Mouse (Mus musculus) heart, embryonic 14.5 days (tissue): ENCODE data around the gene Rnf141. TPM values are rescaled to one million over a fixed set of nuclear protein-coding genes. Genes with fewer than 3 reads are reported as not detected.

Source experiments
- ATAC-seq: fragments of 200-750 bp; cut with Nextera tagmentation; 2 replicates; pipeline ENCODE4 v1.8.0; 2017; ENCODE audit warnings: low read depth, moderate TSS enrichment; ENCODE audit not compliant: insufficient number of reproducible peaks, insufficient read depth, low FRiP score
- H3K27ac ChIP-seq, 2 experiments: fragments of 200-500 bp in 1 of 2; fragments of 300-500 bp in 1 of 2; sonication (generic) in 1 of 2; replicated peaks in 1 of 2; 2 replicates each; pipeline ENCODE4 v1.5.1; 2012 to 2014; ENCODE audit warnings: low read depth in 2 of 2, low read length in 2 of 2, control low read depth in 1 of 2, mild to moderate bottlenecking in 1 of 2, mixed read lengths in 1 of 2; ENCODE audit not compliant: control insufficient read depth in 1 of 2, insufficient read depth in 1 of 2
- H3K27me3 ChIP-seq: fragments of 300-500 bp; sonication (generic); 2 replicates; pipeline ENCODE4 v1.6.1; 2014; ENCODE audit warnings: mild to moderate bottlenecking, low read length, control low read depth; ENCODE audit not compliant: control insufficient read depth, insufficient read depth
- H3K36me3 ChIP-seq: fragments of 300-500 bp; sonication (generic); 2 replicates; pipeline ENCODE4 v1.6.1; 2014; ENCODE audit warnings: mild to moderate bottlenecking, control low read depth, low read length, mixed read lengths; ENCODE audit not compliant: control insufficient read depth, insufficient read depth
- H3K4me1 ChIP-seq, 2 experiments: fragments of 200-500 bp in 1 of 2; fragments of 300-500 bp in 1 of 2; sonication (generic) in 1 of 2; 2 replicates each; pipeline ENCODE4 v1.6.1; 2012 to 2014; ENCODE audit warnings: low read length in 2 of 2, control low read depth in 1 of 2, mixed read lengths in 1 of 2; ENCODE audit not compliant: control insufficient read depth in 2 of 2, insufficient read depth in 2 of 2
- H3K4me2 ChIP-seq: fragments of 300-500 bp; sonication (generic); 2 replicates; pipeline ENCODE4 v1.6.1; 2014; ENCODE audit warnings: mild to moderate bottlenecking, low read length
- H3K4me3 ChIP-seq, 2 experiments: fragments of 200-500 bp in 1 of 2; fragments of 300-500 bp in 1 of 2; sonication (generic) in 1 of 2; 2 replicates each; pipeline ENCODE4 v1.5.1; 2012 to 2014; ENCODE audit warnings: low read length in 2 of 2, mild to moderate bottlenecking in 2 of 2, control low read depth in 1 of 2, low read depth in 1 of 2, moderate library complexity in 1 of 2; ENCODE audit not compliant: control insufficient read depth in 1 of 2, insufficient read depth in 1 of 2
- H3K9ac ChIP-seq: fragments of 300-500 bp; sonication (generic); 2 replicates; pipeline ENCODE4 v1.6.1; 2014; ENCODE audit warnings: mild to moderate bottlenecking, low read length
- H3K9me3 ChIP-seq: fragments of 300-500 bp; sonication (generic); 2 replicates; pipeline ENCODE4 v1.6.1; 2016; ENCODE audit warnings: low read length, control low read depth; ENCODE audit not compliant: control insufficient read depth
- WGBS: fragments of 180-500 bp; shearing (Covaris S2); extraction: QIAGEN DNeasy Blood & Tissue Kit; methylation state at CpG from one replicate; pipeline ENCODE4 v1.1.7; 2014; 5-methylcytosine and 5-hydroxymethylcytosine counted together
- polyA plus RNA-seq: library from polyadenylated mRNA; unstranded; fragments of >200 nt; fragmentation: Nextera tagmentation; extraction: Ambion mirVana; gene quantifications from 2 replicates; pipeline ENCODE4 v1.2.1, GENCODE M21; 2014

The Rnf141 gene
- polyA plus RNA-seq, 1 experiment from 2014 or later, result 40.2 TPM

GRCm38 (mm10) chr7:110818787-110819350 lies 25.4 kb downstream of the Rnf141 start:
- Histone ChIP-seq H3K36me3 (peaks cover 31% of the 10 kb centered on the region), H3K27ac (no peak overlapping the region), H3K4me1 (peaks cover 6 to 52% of the 10 kb centered on the region in 2 experiments), H3K9ac (no peak overlapping the region), H3K4me2 (no peak overlapping the region), H3K27me3 (no peaks in the 10 kb centered on the region), H3K4me3 (no peak overlapping the region), H3K9me3 (no peaks in the 10 kb centered on the region)
- WGBS, result 38% methylated on average over 11 of the region's 11 CpGs
- ATAC-seq, result peak; percentile 29; the same call in 1 of the 2 replicates

GRCm38 (mm10) chr7:110818206-110818605 lies 26.1 kb downstream of the Rnf141 start:
- no peak overlapping the region for H3K4me2 ChIP-seq
- H3K27ac ChIP-seq, result 0 out of 4 replicates have a peak overlapping the region, but pooled peaks of 1 of the 2 experiments have one; percentile 0
- H3K4me1 ChIP-seq, result peaks cover 6 to 45% of the 10 kb centered on the region in 2 experiments
- no peaks in the 10 kb centered on the region for H3K27me3 ChIP-seq
- peaks cover 30% of the 10 kb centered on the region for H3K36me3 ChIP-seq
- WGBS, result 52% methylated on average over 6 of the region's 6 CpGs
- H3K4me3 ChIP-seq, result no peak overlapping the region
- ATAC-seq, result no peak
- H3K9me3 ChIP-seq, result no peaks in the 10 kb centered on the region
- no peak overlapping the region for H3K9ac ChIP-seq

GRCm38 (mm10) chr7:110816037-110816436 lies 28.2 kb downstream of the Rnf141 start:
- no peak overlapping the region for H3K27ac ChIP-seq
- H3K4me3 ChIP-seq, result no peak overlapping the region
- no peak for ATAC-seq
- no peak overlapping the region for H3K9ac ChIP-seq
- 61% methylated on average over 5 of the region's 5 CpGs for WGBS
- H3K27me3 ChIP-seq, result no peaks in the 10 kb centered on the region
- no peaks in the 10 kb centered on the region for H3K9me3 ChIP-seq
- peaks cover 4 to 31% of the 10 kb centered on the region in 2 experiments for H3K4me1 ChIP-seq
- H3K4me2 ChIP-seq, result no peak overlapping the region
- H3K36me3 ChIP-seq, result peaks cover 42% of the 10 kb centered on the region

DNA sequence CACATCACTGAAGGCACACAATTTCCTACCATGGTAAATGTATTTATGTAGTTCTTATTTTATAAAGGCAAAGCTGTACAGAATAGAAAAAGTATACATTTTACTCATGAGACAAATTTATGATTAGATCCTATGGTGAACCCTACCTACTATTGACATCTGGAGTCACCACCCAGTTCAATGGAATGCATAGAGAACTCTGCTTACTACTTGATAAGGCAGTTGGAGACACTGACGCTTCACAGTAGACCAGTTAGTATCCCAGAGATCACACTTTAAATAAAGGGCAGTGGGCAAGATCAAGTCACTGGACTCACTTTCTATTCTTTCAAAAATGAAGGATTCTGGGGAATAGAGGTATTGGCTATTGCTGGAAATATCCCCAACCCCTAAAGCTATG lies 30.3 kb downstream of the Rnf141 start:
- Histone ChIP-seq H3K9ac (no peak overlapping the region), H3K27ac (no peak overlapping the region), H3K9me3 (no peaks in the 10 kb centered on the region), H3K36me3 (peaks cover 56% of the 10 kb centered on the region), H3K4me2 (no peak overlapping the region), H3K27me3 (no peaks in the 10 kb centered on the region), H3K4me1 (peaks cover under 1 to 16% of the 10 kb centered on the region in 2 experiments), H3K4me3 (no peak overlapping the region)
- 58% methylated on average over 1 of the region's 1 CpGs for WGBS
- ATAC-seq, result no peak

DNA sequence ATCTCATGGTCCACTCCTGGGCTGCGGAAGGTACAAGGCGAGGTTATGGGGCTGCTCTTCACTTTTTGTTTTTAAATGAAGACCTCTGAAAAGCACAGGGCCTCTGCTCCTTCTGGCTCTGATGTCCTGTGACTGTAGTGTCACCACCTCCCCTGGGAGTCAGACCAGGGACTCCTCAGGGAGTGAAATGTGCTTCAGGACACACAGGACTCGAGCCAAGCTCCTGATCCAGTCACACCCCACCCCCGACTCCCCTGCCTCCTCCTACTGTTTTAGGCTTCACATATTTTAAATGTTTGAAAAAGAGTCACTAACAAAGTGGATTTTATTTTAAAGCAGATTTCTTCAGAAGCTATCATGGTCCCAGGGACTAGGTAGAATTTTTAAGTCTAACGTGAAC lies 32.7 kb downstream of the Rnf141 start:
- Histone ChIP-seq H3K4me2 (no peak overlapping the region), H3K36me3 (peaks cover 62% of the 10 kb centered on the region), H3K4me1 (peaks cover 2 to 14% of the 10 kb centered on the region in 2 experiments; a peak in 3 of 4 replicates), H3K27ac (no peak overlapping the region), H3K27me3 (no peaks in the 10 kb centered on the region), H3K4me3 (no peak overlapping the region), H3K9me3 (no peaks in the 10 kb centered on the region), H3K9ac (no peak overlapping the region)
- ATAC-seq, result no peak
- 70% methylated on average over 5 of the region's 5 CpGs for WGBS

DNA sequence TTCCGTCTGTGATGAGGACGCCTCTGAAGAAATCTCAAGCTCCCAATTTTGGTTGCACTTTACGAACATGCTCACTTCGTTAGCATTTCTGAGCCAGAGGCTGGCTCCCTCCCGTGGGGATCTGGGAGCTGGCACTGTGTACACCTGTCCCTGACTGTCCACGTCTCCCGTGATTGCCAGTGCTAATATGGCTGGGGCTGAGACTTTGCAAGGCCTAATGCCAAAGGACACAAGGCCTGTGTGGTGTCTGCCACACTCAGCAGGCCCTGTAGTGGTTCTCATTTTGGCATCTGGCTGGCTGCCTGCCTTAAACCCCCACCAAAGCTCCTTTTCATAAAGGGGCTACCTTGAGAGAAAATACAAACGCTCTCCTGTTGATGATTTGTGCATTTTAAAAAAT lies 33.3 kb downstream of the Rnf141 start:
- H3K4me1 ChIP-seq, result peaks cover 2 to 14% of the 10 kb centered on the region in 2 experiments; a peak in 3 of 4 replicates
- H3K4me3 ChIP-seq, result no peak overlapping the region
- peak; percentile 22; the same call in 1 of the 2 replicates for ATAC-seq
- H3K27ac ChIP-seq, result no peak overlapping the region
- H3K9ac ChIP-seq, result no peak overlapping the region
- WGBS, result 76% methylated on average over 8 of the region's 8 CpGs
- no peaks in the 10 kb centered on the region for H3K9me3 ChIP-seq
- H3K27me3 ChIP-seq, result no peaks in the 10 kb centered on the region
- H3K36me3 ChIP-seq, result peaks cover 62% of the 10 kb centered on the region
- no peak overlapping the region for H3K4me2 ChIP-seq

- Histone ChIP-seq H3K9me3 (no peaks in the 10 kb centered on the region), H3K27me3 (no peaks in the 10 kb centered on the region), H3K4me2 (no peak overlapping the region), H3K4me3 (no peak overlapping the region), H3K4me1 (peaks cover 2 to 14% of the 10 kb centered on the region in 2 experiments; a peak in 3 of 4 replicates), H3K27ac (no peak overlapping the region), H3K36me3 (peaks cover 54% of the 10 kb centered on the region), H3K9ac (no peak overlapping the region)
- WGBS, result 80% methylated on average over 18 of the region's 18 CpGs
- ATAC-seq, result no peak
Measured at GRCm38 (mm10) chr7:110809585-110810557, 34.4 kb downstream of the Rnf141 start.
